9 mouse cellular contexts compared by ENCODE assay signal in the genomic region with DNA sequence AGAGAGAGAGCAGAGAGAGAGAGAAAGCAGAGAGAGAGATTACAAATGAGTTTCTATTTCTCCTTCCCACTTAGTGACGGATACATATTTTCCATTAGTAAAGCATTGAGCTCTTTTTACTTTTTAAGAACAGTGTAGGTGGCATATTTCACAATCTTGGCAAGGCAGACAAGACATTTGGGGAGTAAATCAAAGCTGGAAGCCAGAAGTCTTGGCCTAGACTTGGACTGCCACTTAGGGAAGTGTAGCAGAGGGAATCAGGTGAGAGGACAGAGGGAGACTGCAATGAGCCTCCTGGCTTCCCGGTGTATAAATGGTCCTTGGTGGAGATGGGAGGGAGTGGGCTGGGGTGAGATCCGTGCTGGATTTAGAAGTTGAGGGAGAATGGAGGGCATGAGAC.
DNase-seq lines count a peak whose midpoint lies in the region; ATAC-seq and TF ChIP-seq lines count a peak whose summit lies in the region.
"Had no signal": no experiment of that assay in that cellular context is flagged by ENCODE, and none has a peak within 500 bp of the region (broad histone marks: within the 10 kb centered on the region; RNA-seq: fewer than 3 reads in every experiment).

No protein-coding gene starts in this region.

- no peak for DNase-seq in hindbrain, postnatal 0 days (ENCODE audit: low spot score)
- DNase-seq in adrenal gland, adult 8-10 months, result no peak
- DNase-seq in forebrain, postnatal 0 days, result no peak
- DNase-seq: thymus, postnatal 14 days had no signal

- WGBS in hindbrain, embryonic 13.5 days, result 60% methylated on average over 3 of the region's 3 CpGs
- 58% methylated on average over 3 of the region's 3 CpGs for WGBS in hindbrain, postnatal 0 days
- WGBS in midbrain, embryonic 15.5 days, result 60% methylated on average over 3 of the region's 3 CpGs
- 56% methylated on average over 3 of the region's 3 CpGs for WGBS in midbrain, embryonic 16.5 days
- WGBS in heart, embryonic 14.5 days, result 32% methylated on average over 3 of the region's 3 CpGs
- 43% methylated on average over 3 of the region's 3 CpGs for WGBS in forebrain, postnatal 0 days

- peaks cover 16% of the 10 kb centered on the region for H3K4me1 ChIP-seq in hindbrain, embryonic 13.5 days (replicated peaks)
- peaks cover 19% of the 10 kb centered on the region for H3K4me1 ChIP-seq in hindbrain, postnatal 0 days (ENCODE audit: insufficient read depth, low read length)
- peaks cover 10% of the 10 kb centered on the region for H3K4me1 ChIP-seq in midbrain, embryonic 15.5 days
- peaks cover 8% of the 10 kb centered on the region for H3K4me1 ChIP-seq in midbrain, embryonic 16.5 days (ENCODE audit: control insufficient read depth, insufficient read depth, low read length)
- H3K4me1 ChIP-seq in heart, embryonic 14.5 days (ENCODE audit: control insufficient read depth in 2 of 2, insufficient read depth in 2 of 2, low read length in 2 of 2), result peaks cover 48 to 55% of the 10 kb centered on the region in 2 experiments
- peaks cover 12% of the 10 kb centered on the region for H3K4me1 ChIP-seq in forebrain, postnatal 0 days (ENCODE audit: insufficient read depth)

- no peak overlapping the region for H3K9ac ChIP-seq in hindbrain, embryonic 13.5 days
- no peak overlapping the region for H3K9ac ChIP-seq in hindbrain, postnatal 0 days (replicated peaks; ENCODE audit: low read length)
- no peak overlapping the region for H3K9ac ChIP-seq in midbrain, embryonic 15.5 days
- H3K9ac ChIP-seq in midbrain, embryonic 16.5 days (ENCODE audit: low read depth, low read length), result no peak overlapping the region
- H3K9ac ChIP-seq in heart, embryonic 14.5 days (ENCODE audit: low read length), result peak overlapping the region; percentile 30; the same call in 1 of the 2 replicates
- no peak overlapping the region for H3K9ac ChIP-seq in forebrain, postnatal 0 days
- H3K9ac ChIP-seq: forebrain, embryonic 13.5 days had no signal

- H3K27me3 ChIP-seq in hindbrain, embryonic 13.5 days, result no peaks in the 10 kb centered on the region
- H3K27me3 ChIP-seq in hindbrain, postnatal 0 days (ENCODE audit: insufficient read depth, low read length), result no peaks in the 10 kb centered on the region
- H3K27me3 ChIP-seq in midbrain, embryonic 15.5 days (replicated peaks), result no peaks in the 10 kb centered on the region
- H3K27me3 ChIP-seq in midbrain, embryonic 16.5 days (ENCODE audit: control insufficient read depth, insufficient read depth, low read depth, low read length), result no peaks in the 10 kb centered on the region
- no peaks in the 10 kb centered on the region for H3K27me3 ChIP-seq in heart, embryonic 14.5 days (ENCODE audit: control insufficient read depth, insufficient read depth, low read length)
- H3K27me3 ChIP-seq in forebrain, postnatal 0 days (ENCODE audit: insufficient read depth, low read length), result no peaks in the 10 kb centered on the region
- H3K27me3 ChIP-seq: forebrain, embryonic 13.5 days had no signal

- no peak for TF ChIP-seq CTCF in hindbrain, postnatal 0 days (IDR thresholded peaks at IDR 0.05; ENCODE audit: low read depth)
- TF ChIP-seq CTCF in forebrain, postnatal 0 days (IDR thresholded peaks at IDR 0.05; ENCODE audit: low read depth), result no peak

- no peak overlapping the region for H3K4me3 ChIP-seq in hindbrain, embryonic 13.5 days
- no peak overlapping the region for H3K4me3 ChIP-seq in hindbrain, postnatal 0 days (ENCODE audit: low read length)
- no peak overlapping the region for H3K4me3 ChIP-seq in midbrain, embryonic 15.5 days
- H3K4me3 ChIP-seq in midbrain, embryonic 16.5 days (ENCODE audit: low read depth, low read length), result no peak overlapping the region
- no peak overlapping the region for H3K4me3 ChIP-seq in heart, embryonic 14.5 days (ENCODE audit: control insufficient read depth in 1 of 2, insufficient read depth in 1 of 2, low read depth in 1 of 2, low read length in 2 of 2)
- no peak overlapping the region for H3K4me3 ChIP-seq in forebrain, postnatal 0 days (ENCODE audit: low read depth, low read length)
- H3K4me3 ChIP-seq: forebrain, embryonic 13.5 days had no signal

- no peaks in the 10 kb centered on the region for H3K9me3 ChIP-seq in hindbrain, embryonic 13.5 days
- no peaks in the 10 kb centered on the region for H3K9me3 ChIP-seq in hindbrain, postnatal 0 days (ENCODE audit: low read length)
- H3K9me3 ChIP-seq in midbrain, embryonic 15.5 days, result no peaks in the 10 kb centered on the region
- no peaks in the 10 kb centered on the region for H3K9me3 ChIP-seq in midbrain, embryonic 16.5 days (replicated peaks; ENCODE audit: control insufficient read depth, low read length, poor library complexity, severe bottlenecking)
- no peaks in the 10 kb centered on the region for H3K9me3 ChIP-seq in heart, embryonic 14.5 days (ENCODE audit: control insufficient read depth, low read length)
- H3K9me3 ChIP-seq in forebrain, postnatal 0 days (ENCODE audit: low read length), result no peaks in the 10 kb centered on the region
- H3K9me3 ChIP-seq: forebrain, embryonic 13.5 days had no signal

- no peaks in the 10 kb centered on the region for H3K36me3 ChIP-seq in hindbrain, embryonic 13.5 days
- no peaks in the 10 kb centered on the region for H3K36me3 ChIP-seq in hindbrain, postnatal 0 days (ENCODE audit: insufficient read depth, low read length)
- H3K36me3 ChIP-seq in midbrain, embryonic 15.5 days (replicated peaks), result no peaks in the 10 kb centered on the region
- H3K36me3 ChIP-seq in midbrain, embryonic 16.5 days (ENCODE audit: control insufficient read depth, insufficient read depth, low read length), result no peaks in the 10 kb centered on the region
- H3K36me3 ChIP-seq in heart, embryonic 14.5 days (ENCODE audit: control insufficient read depth, insufficient read depth, low read length), result peaks cover 4% of the 10 kb centered on the region; the same call in 1 of the 2 replicates
- H3K36me3 ChIP-seq in forebrain, postnatal 0 days (ENCODE audit: insufficient read depth), result no peaks in the 10 kb centered on the region

- no peak for ATAC-seq in hindbrain, embryonic 13.5 days (ENCODE audit: low FRiP score)
- ATAC-seq in hindbrain, postnatal 0 days, result no peak
- no peak for ATAC-seq in midbrain, embryonic 15.5 days (replicated peaks)
- no peak for ATAC-seq in midbrain, embryonic 16.5 days
- ATAC-seq in heart, embryonic 14.5 days (ENCODE audit: insufficient number of reproducible peaks, insufficient read depth, low FRiP score, low read depth), result no peak
- no peak for ATAC-seq in forebrain, postnatal 0 days

- H3K27ac ChIP-seq in hindbrain, embryonic 13.5 days, result peak overlapping the region; percentile 40; the same call in 1 of the 2 replicates
- no peak overlapping the region for H3K27ac ChIP-seq in hindbrain, postnatal 0 days
- H3K27ac ChIP-seq in midbrain, embryonic 15.5 days, result 0 out of 2 replicates have a peak overlapping the region, but pooled peaks have one; percentile 2
- H3K27ac ChIP-seq in midbrain, embryonic 16.5 days (ENCODE audit: low read length), result no peak overlapping the region
- peak overlapping the region; percentile 59 to 82 for H3K27ac ChIP-seq in heart, embryonic 14.5 days (replicated peaks in 1 of 2; ENCODE audit: control insufficient read depth in 1 of 2, insufficient read depth in 1 of 2, low read depth in 2 of 2, low read length in 2 of 2)
- H3K27ac ChIP-seq in forebrain, postnatal 0 days (ENCODE audit: low read depth, low read length), result no peak overlapping the region

- H3K4me2 ChIP-seq in hindbrain, embryonic 13.5 days, result no peak overlapping the region
- no peak overlapping the region for H3K4me2 ChIP-seq in hindbrain, postnatal 0 days (ENCODE audit: low read depth, low read length)
- H3K4me2 ChIP-seq in midbrain, embryonic 15.5 days, result no peak overlapping the region
- no peak overlapping the region for H3K4me2 ChIP-seq in midbrain, embryonic 16.5 days (ENCODE audit: low read length)
- peak overlapping the region; percentile 16 for H3K4me2 ChIP-seq in heart, embryonic 14.5 days (ENCODE audit: low read length)
- H3K4me2 ChIP-seq in forebrain, postnatal 0 days (ENCODE audit: low read depth), result no peak overlapping the region

Comparison
In these comparisons a context has a peak if more than half of its experiments do, and no peak if none do; other contexts are left out.
1. H3K27ac ChIP-seq: peak in hindbrain, embryonic 13.5 days (single experiment), midbrain, embryonic 15.5 days (single experiment) and heart, embryonic 14.5 days (2 of 2); none in hindbrain, postnatal 0 days (single experiment), midbrain, embryonic 16.5 days (single experiment) and forebrain, postnatal 0 days (single experiment).